Mouse (Mus musculus): ENCODE measurements around the gene Ctdsp2. TPM values are rescaled to one million over a fixed set of nuclear protein-coding genes. Genes with fewer than 3 reads are reported as not detected.

The Ctdsp2 gene
- polyA plus RNA-seq, 2 experiments: 13.3 to 18.8 TPM

DNA sequence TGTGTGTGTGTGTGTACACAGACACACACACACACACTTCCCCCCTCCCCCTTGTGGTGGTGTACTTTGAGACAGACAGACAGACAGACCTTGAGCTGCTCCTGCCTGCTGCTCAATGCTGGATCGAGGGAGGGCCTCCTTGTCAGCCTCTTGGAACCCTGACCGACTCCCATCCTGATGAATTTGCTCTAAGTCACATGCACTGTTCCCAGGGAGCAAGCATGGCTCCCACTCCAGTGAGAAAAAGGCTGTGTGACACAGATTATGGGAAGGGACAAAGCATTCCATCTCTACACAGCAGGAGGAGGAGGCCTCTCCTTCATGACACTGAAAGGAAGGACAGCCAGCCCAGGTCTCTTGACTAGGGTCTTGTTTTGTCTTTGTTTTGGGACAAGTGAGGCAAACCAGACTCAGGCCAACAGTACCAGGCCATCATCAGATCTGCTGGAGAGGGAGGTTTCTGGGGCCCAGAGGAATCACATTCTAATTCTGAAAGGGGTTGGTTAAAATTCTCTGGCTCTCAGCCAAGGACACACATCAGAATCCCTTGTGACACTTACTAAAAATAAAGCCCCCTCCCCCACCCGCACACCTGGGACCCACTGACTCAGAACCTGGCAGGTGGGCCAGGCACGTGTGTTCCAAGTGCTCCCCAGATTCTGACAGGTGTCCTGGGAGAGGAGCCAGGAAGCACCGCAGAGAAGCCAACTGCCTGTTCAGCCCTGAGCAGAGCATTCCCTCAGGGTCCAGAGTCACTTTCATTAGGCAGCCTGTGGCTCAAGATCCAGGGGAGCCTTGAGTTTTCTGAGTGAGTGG lies 5.9 kb downstream of the Ctdsp2 start:
- no peak overlapping the region for H3K9ac ChIP-seq (replicated peaks)
- TF ChIP-seq CTCF (IDR thresholded peaks at IDR 0.05; ENCODE audit: low read depth) (no peak), EP300 (IDR thresholded peaks at IDR 0.05; ENCODE audit: low read depth) (no peak)
- ATAC-seq (ENCODE audit: insufficient read depth) (no peak), DNase-seq (ENCODE audit: low read depth in 3 of 3, low spot score in 3 of 3) (no peak)
- no peaks in the 10 kb centered on the region for H3K9me3 ChIP-seq (ENCODE audit: control insufficient read depth, low read length)
- no peaks in the 10 kb centered on the region for H3K36me3 ChIP-seq (replicated peaks; ENCODE audit: control insufficient read depth, insufficient read depth, low read depth)
- no peak overlapping the region for H3K27ac ChIP-seq
- 56% methylated on average over 5 of the region's 5 CpGs for WGBS (ENCODE audit: insufficient replicate concordance)
- no peak overlapping the region; the same call in 1 of the 2 replicates for H3K4me2 ChIP-seq (ENCODE audit: low read depth)
- H3K4me3 ChIP-seq (ENCODE audit: insufficient read depth in 1 of 2, low read depth in 2 of 2, low read length in 2 of 2): no peak overlapping the region
- H3K4me1 ChIP-seq (replicated peaks; ENCODE audit: control insufficient read depth in 2 of 2, insufficient read depth in 2 of 2, low read length in 1 of 2): peaks cover 12 to 30% of the 10 kb centered on the region in 2 experiments
- H3K27me3 ChIP-seq (ENCODE audit: control insufficient read depth, insufficient read depth, low read length): no peaks in the 10 kb centered on the region

DNA sequence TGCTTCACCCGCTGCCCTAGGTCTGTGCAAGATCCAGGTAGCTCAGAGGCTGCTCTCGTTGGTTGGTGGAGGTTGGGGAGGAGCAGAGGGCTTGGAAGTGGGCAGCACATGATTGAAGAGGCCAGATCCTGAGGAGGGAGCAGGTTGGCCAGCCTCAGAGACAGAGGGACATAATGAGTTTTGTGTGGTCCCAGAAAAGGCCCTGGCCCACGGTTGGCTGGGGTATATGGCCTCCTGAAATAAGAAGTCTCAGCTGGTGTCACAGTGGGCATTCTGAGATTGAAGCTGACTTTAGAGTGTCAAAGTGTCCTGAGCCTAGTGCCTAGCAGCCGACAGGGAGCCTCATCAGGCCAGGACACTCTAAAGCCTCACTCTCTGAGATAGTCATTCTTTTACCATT lies 6.6 kb downstream of the Ctdsp2 start:
- 75% methylated on average over 4 of the region's 4 CpGs for WGBS (ENCODE audit: insufficient replicate concordance)
- H3K4me1 ChIP-seq (replicated peaks; ENCODE audit: control insufficient read depth in 2 of 2, insufficient read depth in 2 of 2, low read length in 1 of 2): peaks cover 12 to 30% of the 10 kb centered on the region in 2 experiments
- ATAC-seq (ENCODE audit: insufficient read depth) (no peak), DNase-seq (ENCODE audit: low read depth in 3 of 3, low spot score in 3 of 3) (no peak)
- no peak overlapping the region for H3K9ac ChIP-seq (replicated peaks)
- H3K9me3 ChIP-seq (ENCODE audit: control insufficient read depth, low read length): no peaks in the 10 kb centered on the region
- H3K27me3 ChIP-seq (ENCODE audit: control insufficient read depth, insufficient read depth, low read length): no peaks in the 10 kb centered on the region
- H3K4me3 ChIP-seq (ENCODE audit: insufficient read depth in 1 of 2, low read depth in 2 of 2, low read length in 2 of 2): no peak overlapping the region
- no peak overlapping the region for H3K27ac ChIP-seq
- no peak overlapping the region for H3K4me2 ChIP-seq (ENCODE audit: low read depth)
- H3K36me3 ChIP-seq (replicated peaks; ENCODE audit: control insufficient read depth, insufficient read depth, low read depth): no peaks in the 10 kb centered on the region
- TF ChIP-seq EP300 (IDR thresholded peaks at IDR 0.05; ENCODE audit: low read depth) (no peak), CTCF (IDR thresholded peaks at IDR 0.05; ENCODE audit: low read depth) (no peak)

DNA sequence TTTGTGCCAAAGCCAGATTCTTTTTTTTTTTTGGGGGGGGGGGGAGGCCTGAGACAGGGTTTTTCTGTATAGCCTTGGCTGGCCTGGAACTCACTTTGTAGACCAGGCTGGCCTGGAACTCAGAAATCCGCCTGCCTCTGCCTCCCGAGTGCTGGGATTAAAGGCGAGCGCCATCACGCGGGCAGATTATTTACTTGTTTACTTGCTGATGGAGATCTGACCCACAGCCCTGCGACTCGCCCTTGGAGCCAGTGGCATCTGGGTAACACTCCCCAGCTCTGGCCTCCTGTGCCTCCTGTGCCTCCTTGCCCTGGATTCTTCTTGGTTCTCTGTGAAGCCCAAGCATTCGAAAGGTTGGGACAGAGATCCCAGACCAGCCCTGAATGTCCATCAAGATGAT lies 7.1 kb downstream of the Ctdsp2 start:
- Histone ChIP-seq H3K4me1 (replicated peaks; ENCODE audit: control insufficient read depth in 2 of 2, insufficient read depth in 2 of 2, low read length in 1 of 2) (peaks cover 7 to 30% of the 10 kb centered on the region in 2 experiments), H3K9ac (replicated peaks) (no peak overlapping the region), H3K36me3 (replicated peaks; ENCODE audit: control insufficient read depth, insufficient read depth, low read depth) (no peaks in the 10 kb centered on the region), H3K9me3 (ENCODE audit: control insufficient read depth, low read length) (no peaks in the 10 kb centered on the region), H3K27ac (no peak overlapping the region), H3K4me3 (ENCODE audit: insufficient read depth in 1 of 2, low read depth in 2 of 2, low read length in 2 of 2) (no peak overlapping the region), H3K4me2 (ENCODE audit: low read depth) (no peak overlapping the region), H3K27me3 (ENCODE audit: control insufficient read depth, insufficient read depth, low read length) (no peaks in the 10 kb centered on the region)
- WGBS (ENCODE audit: insufficient replicate concordance): 84% methylated on average over 9 of the region's 9 CpGs
- DNase-seq (ENCODE audit: low read depth in 3 of 3, low spot score in 3 of 3) (no peak), ATAC-seq (ENCODE audit: insufficient read depth) (no peak)
- TF ChIP-seq CTCF (IDR thresholded peaks at IDR 0.05; ENCODE audit: low read depth): no peak
- no peak for TF ChIP-seq EP300 (IDR thresholded peaks at IDR 0.05; ENCODE audit: low read depth)

DNA sequence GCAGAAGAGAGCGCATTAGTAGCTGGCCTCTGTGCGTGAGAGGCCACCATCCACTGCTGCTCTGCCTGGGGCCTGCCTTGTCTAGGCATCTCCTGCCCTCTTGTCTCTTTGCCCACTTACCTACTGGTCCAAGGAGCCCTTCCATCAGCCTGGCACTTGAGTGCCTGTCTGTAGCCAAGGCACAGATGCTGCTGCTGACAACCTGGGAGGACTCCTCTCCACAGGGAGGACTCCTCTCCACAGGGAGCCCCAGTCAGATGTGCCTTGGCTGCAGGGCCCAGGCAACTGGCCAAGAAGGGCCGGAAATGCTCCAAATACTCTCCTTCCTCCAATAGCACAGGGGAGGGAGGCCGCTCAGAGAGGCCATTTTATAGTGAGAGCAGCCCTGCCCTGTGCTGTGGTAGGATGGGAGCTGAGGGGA lies 8.0 kb downstream of the Ctdsp2 start:
- H3K36me3 ChIP-seq (replicated peaks; ENCODE audit: control insufficient read depth, insufficient read depth, low read depth): no peaks in the 10 kb centered on the region
- H3K4me3 ChIP-seq (ENCODE audit: insufficient read depth in 1 of 2, low read depth in 2 of 2, low read length in 2 of 2): no peak overlapping the region
- no peak for DNase-seq (ENCODE audit: low read depth in 3 of 3, low spot score in 3 of 3)
- no peaks in the 10 kb centered on the region for H3K27me3 ChIP-seq (ENCODE audit: control insufficient read depth, insufficient read depth, low read length)
- 62% methylated on average over 4 of the region's 4 CpGs for WGBS (ENCODE audit: insufficient replicate concordance)
- H3K27ac ChIP-seq: no peak overlapping the region
- ATAC-seq (ENCODE audit: insufficient read depth): peak; percentile 21; the same call in 1 of the 2 replicates
- no peak overlapping the region for H3K9ac ChIP-seq (replicated peaks)
- H3K4me2 ChIP-seq (ENCODE audit: low read depth): no peak overlapping the region
- TF ChIP-seq CTCF (IDR thresholded peaks at IDR 0.05; ENCODE audit: low read depth): no peak
- no peak for TF ChIP-seq EP300 (IDR thresholded peaks at IDR 0.05; ENCODE audit: low read depth)
- H3K9me3 ChIP-seq (ENCODE audit: control insufficient read depth, low read length): no peaks in the 10 kb centered on the region
- peaks cover 4 to 28% of the 10 kb centered on the region in 2 experiments for H3K4me1 ChIP-seq (replicated peaks; ENCODE audit: control insufficient read depth in 2 of 2, insufficient read depth in 2 of 2, low read length in 1 of 2)

DNA sequence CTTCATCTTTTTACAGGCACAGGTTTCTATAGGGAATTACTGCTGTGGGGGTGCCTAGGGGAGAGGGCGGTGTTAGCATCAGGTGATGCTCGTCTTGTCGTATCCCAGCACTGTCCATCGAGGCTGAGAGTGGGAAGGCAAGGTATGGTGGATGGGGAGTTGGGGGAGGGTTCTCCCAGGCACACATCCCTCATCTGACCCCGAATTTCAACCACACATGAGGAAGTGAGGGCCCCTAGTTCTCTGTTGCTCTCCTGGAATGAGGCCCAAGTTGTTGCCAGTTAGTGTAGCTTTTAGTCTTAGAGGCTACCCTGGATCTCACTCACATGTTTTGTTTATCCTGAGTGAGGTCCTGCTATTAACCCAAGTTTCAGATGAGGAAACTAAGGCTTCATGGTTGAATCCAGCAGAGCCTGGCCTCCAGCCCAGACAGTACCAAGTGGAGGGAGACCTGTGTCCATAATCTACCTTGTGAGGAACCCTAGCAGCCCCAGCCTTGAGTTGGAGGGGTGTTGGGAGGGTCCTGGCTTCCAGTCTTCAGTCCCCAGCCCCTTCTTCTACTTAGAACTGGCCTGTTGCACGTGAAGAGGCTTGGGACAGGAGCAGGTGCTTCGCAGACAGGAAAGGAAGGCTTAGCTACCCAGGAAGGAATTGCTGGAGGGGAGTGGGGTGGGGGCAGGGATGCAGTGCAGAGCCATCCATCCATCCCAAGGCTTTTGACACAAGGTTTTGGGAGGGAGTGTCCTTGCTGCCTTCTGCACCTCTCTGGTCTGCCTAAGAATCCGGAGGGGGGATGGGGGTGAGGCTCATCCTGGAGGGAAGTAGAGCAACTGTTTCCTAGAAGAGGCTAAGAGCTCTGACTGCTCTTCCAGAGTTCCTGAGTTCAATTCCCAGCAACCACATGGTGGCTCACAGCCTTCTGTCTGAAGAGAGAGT lies 8.9 kb downstream of the Ctdsp2 start:
- H3K27ac ChIP-seq: no peak overlapping the region
- H3K4me2 ChIP-seq (ENCODE audit: low read depth): no peak overlapping the region
- H3K4me3 ChIP-seq (ENCODE audit: insufficient read depth in 1 of 2, low read depth in 2 of 2, low read length in 2 of 2): no peak overlapping the region
- no peak for DNase-seq (ENCODE audit: low read depth in 3 of 3, low spot score in 3 of 3)
- no peaks in the 10 kb centered on the region for H3K27me3 ChIP-seq (ENCODE audit: control insufficient read depth, insufficient read depth, low read length)
- H3K36me3 ChIP-seq (replicated peaks; ENCODE audit: control insufficient read depth, insufficient read depth, low read depth): peaks cover 2% of the 10 kb centered on the region
- H3K4me1 ChIP-seq (replicated peaks; ENCODE audit: control insufficient read depth in 2 of 2, insufficient read depth in 2 of 2, low read length in 1 of 2): peaks cover 0 to 19% of the 10 kb centered on the region in 2 experiments; a peak in 3 of 4 replicates
- ATAC-seq (ENCODE audit: insufficient read depth): no peak
- no peaks in the 10 kb centered on the region for H3K9me3 ChIP-seq (ENCODE audit: control insufficient read depth, low read length)
- TF ChIP-seq CTCF (IDR thresholded peaks at IDR 0.05; ENCODE audit: low read depth) (no peak), EP300 (IDR thresholded peaks at IDR 0.05; ENCODE audit: low read depth) (no peak)
- WGBS (ENCODE audit: insufficient replicate concordance): 37% methylated on average over 8 of the region's 8 CpGs
- H3K9ac ChIP-seq (replicated peaks): no peak overlapping the region
